ENCODE assay signal across 18 mouse cellular contexts in genomic region chr11:121545398-121546034, GRCm38 (mm10). TPM values are rescaled to one million over a fixed set of nuclear protein-coding genes. Genes with fewer than 3 reads are reported as not detected.
DNase-seq lines count a peak whose midpoint lies in the region; ATAC-seq and TF ChIP-seq lines count a peak whose summit lies in the region.
"Had no signal": no experiment of that assay in that cellular context is flagged by ENCODE, and none has a peak within 500 bp of the region (broad histone marks: within the 10 kb centered on the region; RNA-seq: fewer than 3 reads in every experiment).

No protein-coding gene starts in this region.

- no peak for TF ChIP-seq CTCF in thymus, adult 2 months (IDR thresholded peaks at IDR 0.05; ENCODE audit: borderline replicate concordance, control insufficient read depth, extremely low read depth, insufficient read depth, low read length, poor library complexity)
- no peak for TF ChIP-seq CTCF in kidney, adult 2 months (conservative IDR thresholded peaks at IDR 0.05; ENCODE audit: insufficient read depth, insufficient read length, low read depth, low read length)

- no peak for DNase-seq in kidney, postnatal 4 days
- DNase-seq in thymus, postnatal 4 days: peak; percentile 19
- no peak for DNase-seq in thymus, adult 2 months
- DNase-seq in cerebellum, postnatal 14 days: no peak
- DNase-seq in kidney, adult 2 months: no peak
- DNase-seq: adrenal gland, adult 8-10 months; gastrocnemius, postnatal 10 days; heart, adult 2 months; right cerebral cortex, postnatal 4 days; thymus, postnatal 36 days had no signal

- peaks cover 35% of the 10 kb centered on the region for H3K4me1 ChIP-seq in kidney, embryonic 15.5 days
- peaks cover 19% of the 10 kb centered on the region for H3K4me1 ChIP-seq in thymus, adult 2 months (replicated peaks; ENCODE audit: control insufficient read depth, insufficient read depth, low read length)
- peaks cover 67% of the 10 kb centered on the region for H3K4me1 ChIP-seq in liver, embryonic 16.5 days (ENCODE audit: control insufficient read depth, low read depth, low read length)
- peaks cover 39% of the 10 kb centered on the region for H3K4me1 ChIP-seq in kidney, adult 2 months (ENCODE audit: control insufficient read depth, insufficient read depth, low read length)

- WGBS in kidney, embryonic 15.5 days: 81% methylated on average over 3 of the region's 3 CpGs
- 23% methylated on average over 3 of the region's 3 CpGs for WGBS in thymus, adult 2 months
- 68% methylated on average over 3 of the region's 3 CpGs for WGBS in liver, embryonic 16.5 days (ENCODE audit: insufficient replicate concordance)
- WGBS in kidney, adult 2 months: 75% methylated on average over 3 of the region's 3 CpGs

- H3K9ac ChIP-seq in kidney, embryonic 15.5 days: no peak overlapping the region
- 0 out of 2 replicates have a peak overlapping the region, but pooled peaks have one; percentile 17 for H3K9ac ChIP-seq in liver, embryonic 16.5 days (ENCODE audit: low read depth, low read length)
- H3K9ac ChIP-seq: hindbrain, embryonic 15.5 days; neural tube, embryonic 12.5 days had no signal

- H3K27me3 ChIP-seq in kidney, embryonic 15.5 days: no peaks in the 10 kb centered on the region
- H3K27me3 ChIP-seq in thymus, adult 2 months (ENCODE audit: control insufficient read depth, insufficient read depth, low read length): no peaks in the 10 kb centered on the region
- H3K27me3 ChIP-seq in liver, embryonic 16.5 days (ENCODE audit: control insufficient read depth, insufficient read depth, low read depth, low read length): no peaks in the 10 kb centered on the region
- H3K27me3 ChIP-seq in kidney, adult 2 months (replicated peaks; ENCODE audit: control insufficient read depth, insufficient read depth, low read length): no peaks in the 10 kb centered on the region
- H3K27me3 ChIP-seq: hindbrain, embryonic 15.5 days; megakaryocyte, embryonic 14.5 days; neural tube, embryonic 12.5 days had no signal

- no peak for ATAC-seq in kidney, embryonic 15.5 days (replicated peaks; ENCODE audit: low FRiP score)
- no peak for ATAC-seq in liver, embryonic 16.5 days (ENCODE audit: low read depth)
- ATAC-seq: forebrain, embryonic 16.5 days had no signal

- no peaks in the 10 kb centered on the region for H3K36me3 ChIP-seq in kidney, embryonic 15.5 days
- no peaks in the 10 kb centered on the region for H3K36me3 ChIP-seq in thymus, adult 2 months (ENCODE audit: control insufficient read depth, insufficient read depth, low read length)
- H3K36me3 ChIP-seq in liver, embryonic 16.5 days (ENCODE audit: control insufficient read depth, insufficient read depth): peaks cover 2% of the 10 kb centered on the region
- H3K36me3 ChIP-seq in kidney, adult 2 months (ENCODE audit: control insufficient read depth, insufficient read depth, low read length): no peaks in the 10 kb centered on the region

- TF ChIP-seq POLR2A in thymus, adult 2 months (IDR thresholded peaks at IDR 0.05; ENCODE audit: control insufficient read depth, extremely low read depth, insufficient read depth, low read length, poor library complexity): no peak
- TF ChIP-seq POLR2A in kidney, adult 2 months (IDR thresholded peaks at IDR 0.05; ENCODE audit: low read depth, low read length): no peak

- H3K27ac ChIP-seq in kidney, embryonic 15.5 days: 0 out of 2 replicates have a peak overlapping the region, but pooled peaks have one; percentile 77
- no peak overlapping the region for H3K27ac ChIP-seq in thymus, adult 2 months (ENCODE audit: control insufficient read depth, insufficient read depth, low read length)
- peak overlapping the region; percentile 96 for H3K27ac ChIP-seq in liver, embryonic 16.5 days (ENCODE audit: low read length)
- H3K27ac ChIP-seq in kidney, adult 2 months (ENCODE audit: insufficient read depth, low read depth, low read length): no peak overlapping the region
- H3K27ac ChIP-seq: heart, adult 2 months; hindbrain, embryonic 15.5 days; left cerebral cortex, adult 2 months; neural tube, embryonic 12.5 days had no signal

- no peak overlapping the region for H3K4me3 ChIP-seq in kidney, embryonic 15.5 days (replicated peaks)
- H3K4me3 ChIP-seq in thymus, adult 2 months (ENCODE audit: control insufficient read depth, insufficient read depth, low read length): no peak overlapping the region
- no peak overlapping the region for H3K4me3 ChIP-seq in liver, embryonic 16.5 days (ENCODE audit: low read depth, low read length)
- H3K4me3 ChIP-seq in kidney, adult 2 months (ENCODE audit: insufficient read depth, low read depth, low read length): no peak overlapping the region
- H3K4me3 ChIP-seq: erythroblast, embryonic 14.5 days; heart, adult 2 months; hindbrain, embryonic 15.5 days; left cerebral cortex, adult 2 months; megakaryocyte, embryonic 14.5 days; neural tube, embryonic 12.5 days had no signal

- H3K9me3 ChIP-seq in kidney, embryonic 15.5 days (replicated peaks): no peaks in the 10 kb centered on the region
- no peaks in the 10 kb centered on the region for H3K9me3 ChIP-seq in liver, embryonic 16.5 days (replicated peaks; ENCODE audit: control insufficient read depth, low read length)
- H3K9me3 ChIP-seq: hindbrain, embryonic 15.5 days; megakaryocyte, embryonic 14.5 days; neural tube, embryonic 12.5 days had no signal

- H3K4me2 ChIP-seq in kidney, embryonic 15.5 days: no peak overlapping the region
- H3K4me2 ChIP-seq in liver, embryonic 16.5 days (ENCODE audit: low read depth, low read length): no peak overlapping the region
- H3K4me2 ChIP-seq: hindbrain, embryonic 15.5 days; neural tube, embryonic 12.5 days had no signal

RNA-seq across cellular contexts. Expression of gene Zfp750, which starts 26.4 kb away (rescaled TPM):
- polyA plus RNA-seq in kidney, embryonic 15.5 days (2015; fragmentation: Nextera tagmentation; extraction: Ambion mirVana): 0.67 and 0.77 TPM in 2 replicates
- polyA plus RNA-seq in thymus, adult 2 months (2012; rRNA removed): 2.3 and 2.4 TPM in 2 replicates
- polyA plus RNA-seq in liver, embryonic 16.5 days (2015; fragmentation: Nextera tagmentation; extraction: Ambion mirVana): 1.3 and 1.8 TPM in 2 replicates
- 3.0 and 3.3 TPM in 2 replicates for polyA plus RNA-seq in kidney, adult 2 months (2012; rRNA removed)
- polyA plus RNA-seq: erythroblast, embryonic 14.5 days had no signal

Comparison
In these comparisons a context has a peak if more than half of its experiments do, and no peak if none do; other contexts are left out.
1. H3K27ac ChIP-seq: peak in kidney, embryonic 15.5 days (single experiment) and liver, embryonic 16.5 days (single experiment); none in thymus, adult 2 months (single experiment) and kidney, adult 2 months (single experiment).